Mouse (Mus musculus) C2C12 (cell line): ENCODE results near the gene Cby1. TPM values are rescaled to one million over a fixed set of nuclear protein-coding genes. Genes with fewer than 3 reads are reported as not detected.

Experiments
- H3K27me3 ChIP-seq: one replicate; pipeline ENCODE4 v1.6.1; 2011; ENCODE audit not compliant: control insufficient read depth, insufficient read depth, insufficient read length
- H3K36me3 ChIP-seq: one replicate; pipeline ENCODE4 v1.6.1; 2011; ENCODE audit not compliant: control insufficient read depth, insufficient read depth
- H3K4me3 ChIP-seq: one replicate; pipeline ENCODE4 v1.5.1; 2011; ENCODE audit warnings: mild to moderate bottlenecking, control low read depth; ENCODE audit not compliant: poor library complexity, insufficient read depth, severe bottlenecking
- H3K79me2 ChIP-seq: one replicate; pipeline ENCODE4 v1.6.1; 2011; ENCODE audit not compliant: control insufficient read depth, insufficient read depth
- H3K79me3 ChIP-seq: one replicate; pipeline ENCODE4 v1.6.1; 2011; ENCODE audit warnings: low read depth, control low read depth
- H3ac ChIP-seq: one replicate; pipeline ENCODE3; 2011; ENCODE audit warnings: low read depth; ENCODE audit not compliant: control insufficient read depth, insufficient read length
- CEBPB ChIP-seq: IDR thresholded peaks from one replicate; pipeline ENCODE4 v1.6.1; 2011; ENCODE audit warnings: low read depth, mild to moderate bottlenecking, control low read depth, moderate library complexity
- CTCF ChIP-seq: IDR thresholded peaks from one replicate; pipeline ENCODE4 v1.5.1; 2011; ENCODE audit not compliant: control insufficient read depth, insufficient read depth, insufficient read length
- FOSL1 ChIP-seq: IDR thresholded peaks from one replicate; pipeline ENCODE4 v1.8.0; 2011; ENCODE audit warnings: mild to moderate bottlenecking, low read length; ENCODE audit not compliant: poor library complexity, insufficient read depth, severe bottlenecking
- MAX ChIP-seq: IDR thresholded peaks from one replicate; pipeline ENCODE4 v1.6.1; 2011; ENCODE audit warnings: mild to moderate bottlenecking, control low read depth
- MYOD1 ChIP-seq: IDR thresholded peaks from one replicate; pipeline ENCODE4 v1.6.1; 2011; ENCODE audit warnings: low read depth; ENCODE audit not compliant: control insufficient read depth, insufficient read length
- MYOG ChIP-seq: IDR thresholded peaks from one replicate; pipeline ENCODE4 v1.6.1; 2011; ENCODE audit not compliant: control insufficient read depth, insufficient read length; ENCODE audit errors: extremely low read depth
- USF1 ChIP-seq: IDR thresholded peaks from one replicate; pipeline ENCODE4 v1.6.1; 2011; ENCODE audit warnings: low read depth, mild to moderate bottlenecking, control low read depth, moderate library complexity
- polyA plus RNA-seq: library from polyadenylated mRNA; unstranded; fragments of >200 nt; fragmentation: generic; extraction: Trizol; gene quantifications from one replicate; pipeline ENCODE4 v1.2.1, GENCODE M21; 2012; ENCODE audit warnings: missing spikeins

The Cby1 gene
- polyA plus RNA-seq, 1 experiment, result 54.5 TPM

GRCm38 (mm10) chr15:79619770-79620414 is 39.1 kb upstream of the Cby1 start:
- Histone ChIP-seq H3K36me3 (no peaks in the 10 kb centered on the region), H3K4me3 (no peak overlapping the region), H3K27me3 (peaks cover 24% of the 10 kb centered on the region), H3K79me3 (no peaks in the 10 kb centered on the region), H3K79me2 (no peaks in the 10 kb centered on the region), H3ac (no peak overlapping the region)
- TF ChIP-seq CEBPB (no peak), MYOD1 (no peak), USF1 (no peak), FOSL1 (no peak), MAX (no peak), MYOG (no peak), CTCF (no peak)

- Histone ChIP-seq H3K36me3 (no peaks in the 10 kb centered on the region), H3K79me2 (no peaks in the 10 kb centered on the region), H3K4me3 (no peak overlapping the region), H3K79me3 (no peaks in the 10 kb centered on the region), H3K27me3 (peaks cover 3% of the 10 kb centered on the region), H3ac (no peak overlapping the region)
- TF ChIP-seq CEBPB (no peak), USF1 (no peak), FOSL1 (no peak), MYOG (no peak), CTCF (no peak), MAX (no peak), MYOD1 (no peak)
These were observed 28.5 kb upstream of the Cby1 start for GRCm38 (mm10) chr15:79630471-79630870.

- no peaks in the 10 kb centered on the region for H3K79me2 ChIP-seq
- H3K36me3 ChIP-seq, result no peaks in the 10 kb centered on the region
- no peak for TF ChIP-seq MYOD1
- TF ChIP-seq CEBPB, result no peak
- H3K79me3 ChIP-seq, result no peaks in the 10 kb centered on the region
- no peak overlapping the region for H3ac ChIP-seq
- H3K27me3 ChIP-seq, result peaks cover 3% of the 10 kb centered on the region
- H3K4me3 ChIP-seq, result no peak overlapping the region
These were observed 17.7 kb upstream of the Cby1 start for GRCm38 (mm10) chr15:79641135-79641817.

- no peak overlapping the region for H3ac ChIP-seq
- H3K36me3 ChIP-seq, result no peaks in the 10 kb centered on the region
- no peaks in the 10 kb centered on the region for H3K79me3 ChIP-seq
- H3K79me2 ChIP-seq, result no peaks in the 10 kb centered on the region
- TF ChIP-seq FOSL1 (no peak), CTCF (no peak), USF1 (no peak), CEBPB (no peak), MYOG (no peak), MYOD1 (no peak), MAX (no peak)
- no peak overlapping the region for H3K4me3 ChIP-seq
- H3K27me3 ChIP-seq, result no peaks in the 10 kb centered on the region
These were observed 13.5 kb upstream of the Cby1 start for GRCm38 (mm10) chr15:79645483-79645882.

- no peaks in the 10 kb centered on the region for H3K79me3 ChIP-seq
- TF ChIP-seq MYOG, result no peak
- no peak for TF ChIP-seq CTCF
- TF ChIP-seq MYOD1, result no peak
- no peak for TF ChIP-seq MAX
- no peak for TF ChIP-seq USF1
- TF ChIP-seq CEBPB, result no peak
- TF ChIP-seq FOSL1, result no peak
- H3K36me3 ChIP-seq, result no peaks in the 10 kb centered on the region
- H3K4me3 ChIP-seq, result no peak overlapping the region
- H3K27me3 ChIP-seq, result no peaks in the 10 kb centered on the region
- H3K79me2 ChIP-seq, result no peaks in the 10 kb centered on the region
- H3ac ChIP-seq, result no peak overlapping the region
These were observed 10.9 kb upstream of the Cby1 start for GRCm38 (mm10) chr15:79648130-79648529.

- TF ChIP-seq CTCF, result peak; percentile 58
- peak; percentile 4 for TF ChIP-seq USF1
- TF ChIP-seq MYOG, result no peak
- no peak for TF ChIP-seq MAX
- TF ChIP-seq FOSL1, result no peak
- Histone ChIP-seq H3ac (no peak overlapping the region), H3K27me3 (no peaks in the 10 kb centered on the region)
These were observed 8.4 kb upstream of the Cby1 start for GRCm38 (mm10) chr15:79650569-79650968.

More at GRCm38 (mm10) chr15:79650569-79650968, 8.4 kb upstream of the Cby1 start:
- no peaks in the 10 kb centered on the region for H3K79me2 ChIP-seq
- no peak overlapping the region for H3K4me3 ChIP-seq
- no peaks in the 10 kb centered on the region for H3K36me3 ChIP-seq
- no peaks in the 10 kb centered on the region for H3K79me3 ChIP-seq
